Mouse (Mus musculus) frontal cortex, postnatal 36 days (tissue): Measurements from ENCODE around the gene Specc1.

Experiments used
- DNase-seq, 2 experiments: peaks; one replicate each; pipeline ENCODE4 v3.0.0; 2022; ENCODE audit warnings: low spot score in 2 of 2

The Specc1 gene

DNA sequence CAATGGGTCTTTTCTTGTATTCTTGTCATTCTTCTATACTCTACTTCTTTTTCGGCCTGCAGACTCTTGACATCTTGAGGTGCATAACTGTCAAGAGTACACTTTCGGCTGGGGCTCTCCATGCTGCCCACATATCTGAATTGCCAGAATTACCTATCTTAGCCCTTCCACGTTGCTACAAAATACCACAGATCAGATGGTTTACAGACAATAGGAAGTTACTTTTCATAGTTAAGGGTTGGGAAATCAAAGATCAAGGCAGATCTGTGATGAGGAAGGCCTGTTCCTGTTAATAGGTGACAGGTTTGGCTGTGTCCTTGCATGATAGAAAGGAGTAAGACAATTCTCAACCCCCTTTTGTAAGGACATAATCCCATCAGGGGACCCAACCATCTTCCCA lies 209.9 kb downstream of the Specc1 start:
- no peak for DNase-seq

DNA sequence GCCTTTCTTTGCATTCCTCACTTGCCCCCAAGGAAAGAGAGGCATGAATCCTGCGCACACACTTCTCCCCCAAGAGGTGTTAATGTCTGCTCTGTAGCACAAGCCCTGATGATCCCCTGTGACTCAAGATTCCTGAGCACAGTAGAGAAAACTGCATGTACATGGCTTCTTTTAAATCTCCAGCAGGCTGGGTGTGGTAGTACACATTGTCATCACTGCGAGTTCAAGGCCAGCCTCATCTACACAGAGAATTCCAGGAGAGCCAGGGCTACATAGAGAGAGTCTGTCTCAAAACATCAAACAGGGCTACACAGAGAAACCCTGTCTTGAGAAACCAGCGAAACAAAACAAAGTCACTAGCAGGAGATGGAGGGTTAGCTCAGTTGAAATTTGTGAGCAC lies 211.6 kb downstream of the Specc1 start:
- no peak for DNase-seq

DNA sequence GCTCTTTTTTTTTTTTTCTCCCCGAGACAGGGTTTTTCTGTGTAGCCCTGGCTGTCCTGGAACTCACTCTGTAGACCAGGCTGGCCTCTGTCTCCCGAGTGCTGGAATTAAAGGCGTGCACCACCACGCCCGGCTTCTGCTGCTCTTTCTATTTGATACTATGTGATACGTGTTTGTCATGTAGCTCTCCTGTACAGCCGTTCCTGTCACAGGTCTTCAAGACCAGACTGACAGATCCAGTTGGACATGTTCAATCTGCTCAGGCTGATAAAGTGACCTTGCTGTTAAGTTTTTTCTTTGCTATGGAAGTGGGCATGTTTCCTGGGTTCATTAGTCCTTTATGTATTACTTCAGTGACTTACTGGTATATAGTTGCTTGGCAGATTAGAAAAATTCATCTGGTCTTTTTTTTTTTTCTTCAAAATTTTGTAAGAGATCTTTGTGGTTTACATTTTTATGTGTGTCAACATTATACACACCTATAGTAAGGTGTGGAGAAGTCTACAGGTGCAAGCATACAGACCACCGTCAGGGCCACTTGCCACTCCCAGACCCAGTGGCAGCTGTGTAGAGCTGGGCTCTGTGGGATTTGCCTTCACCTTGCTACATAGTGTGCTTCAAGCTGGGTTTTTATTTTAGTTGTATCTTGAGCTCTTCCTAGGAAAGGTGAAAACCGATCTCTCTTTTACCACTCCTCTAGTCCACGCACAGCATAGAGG lies 221.0 kb downstream of the Specc1 start:
- no peak for DNase-seq

DNA sequence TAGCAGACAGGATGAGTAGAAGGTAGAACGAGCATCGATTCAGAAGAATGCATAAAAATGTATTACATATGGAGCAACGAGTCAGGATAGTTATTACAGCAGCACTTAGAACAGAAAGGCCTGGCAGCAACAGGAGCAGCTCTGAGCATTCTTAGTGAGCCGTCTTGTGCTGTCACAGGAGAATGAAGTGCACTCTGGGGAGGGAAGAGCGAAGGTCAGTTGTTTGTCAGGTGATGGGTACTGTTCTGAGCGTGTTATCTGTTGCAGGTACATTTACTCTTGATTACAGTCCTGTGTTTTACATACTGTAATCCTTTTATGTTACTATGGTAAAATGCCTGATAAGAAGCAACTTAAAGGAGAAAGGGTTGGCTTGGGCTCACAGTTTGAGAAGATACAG lies 224.2 kb downstream of the Specc1 start:
- DNase-seq = no peak

DNA sequence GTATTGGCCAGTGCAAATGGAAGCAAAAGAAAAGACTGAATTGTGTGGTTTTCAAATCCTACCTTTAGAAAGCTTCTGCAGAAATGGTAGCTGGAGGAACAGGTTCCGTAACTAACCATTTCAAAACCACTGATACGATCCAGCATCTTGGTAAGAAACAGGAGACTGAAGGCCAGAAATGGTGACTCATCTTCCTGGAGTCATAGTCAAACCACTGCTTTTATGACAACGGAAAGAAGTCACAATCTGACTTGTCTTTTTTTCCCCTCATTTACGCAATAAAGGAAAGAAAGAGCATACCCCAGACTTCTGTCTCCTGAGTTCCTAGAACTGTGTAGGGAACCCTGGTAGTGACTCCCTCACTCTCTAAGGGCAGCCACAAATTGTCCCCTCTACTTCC lies 228.3 kb downstream of the Specc1 start:
- DNase-seq = no peak

DNA sequence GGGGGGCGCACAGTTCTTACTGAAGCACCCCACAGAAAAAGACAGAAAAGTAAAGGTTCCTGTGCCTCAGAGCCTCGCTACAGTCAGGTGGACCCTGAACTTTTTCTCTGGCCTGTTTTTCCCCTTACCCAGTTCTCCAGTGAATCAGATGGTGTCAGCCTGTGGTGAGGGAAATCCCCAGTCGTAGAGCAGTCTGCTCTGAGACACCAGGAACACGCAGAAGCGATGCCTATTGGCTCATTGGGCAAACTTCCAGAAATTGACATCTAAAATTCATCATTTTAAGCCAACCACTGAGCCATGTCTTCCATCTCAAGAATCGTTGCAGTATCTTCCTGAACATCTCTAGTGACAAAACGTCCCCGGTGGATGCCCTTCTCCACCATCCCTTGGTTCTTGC lies 230.5 kb downstream of the Specc1 start:
- DNase-seq = no peak

DNA sequence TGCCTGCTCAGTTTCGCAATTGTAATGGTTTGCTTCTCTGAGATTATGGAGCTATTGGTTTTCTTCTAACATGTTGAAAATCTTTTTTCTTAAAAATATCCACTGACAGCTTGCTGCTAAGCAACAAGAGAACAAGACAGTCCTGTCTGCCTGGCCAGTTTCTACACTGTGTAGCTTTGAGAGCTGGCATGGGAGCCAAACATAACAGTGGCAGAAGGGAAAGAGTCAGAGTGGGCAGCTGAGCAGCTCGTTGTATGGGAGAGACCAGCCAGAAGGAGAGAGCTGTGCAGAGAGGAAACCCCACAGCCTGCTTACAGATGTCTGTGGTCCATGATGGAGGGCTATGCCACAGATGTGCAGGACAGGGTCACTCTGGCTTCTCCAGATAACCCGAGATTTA lies 235.5 kb downstream of the Specc1 start:
- DNase-seq = peak; percentile 20 to 42

DNA sequence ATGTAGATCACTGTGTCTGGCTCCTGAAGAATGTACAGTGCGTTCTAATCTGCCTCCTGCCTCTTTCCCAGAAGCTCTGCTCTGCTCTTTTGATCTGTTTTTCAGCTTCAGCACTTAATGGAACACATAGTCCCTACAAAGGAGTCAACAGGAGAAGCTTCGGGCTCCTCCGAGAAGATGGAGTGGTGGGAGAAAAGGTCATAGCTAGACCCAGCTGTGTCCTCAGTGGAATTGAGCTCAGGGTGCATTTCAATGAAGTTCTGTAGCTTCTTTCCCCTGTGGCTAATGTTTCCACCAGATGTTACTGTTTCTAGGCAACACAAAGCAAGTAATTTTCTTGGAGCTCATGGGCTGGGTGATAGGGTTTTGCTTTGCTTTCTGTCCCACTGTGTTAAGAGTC lies 236.6 kb downstream of the Specc1 start:
- DNase-seq = no peak

DNA sequence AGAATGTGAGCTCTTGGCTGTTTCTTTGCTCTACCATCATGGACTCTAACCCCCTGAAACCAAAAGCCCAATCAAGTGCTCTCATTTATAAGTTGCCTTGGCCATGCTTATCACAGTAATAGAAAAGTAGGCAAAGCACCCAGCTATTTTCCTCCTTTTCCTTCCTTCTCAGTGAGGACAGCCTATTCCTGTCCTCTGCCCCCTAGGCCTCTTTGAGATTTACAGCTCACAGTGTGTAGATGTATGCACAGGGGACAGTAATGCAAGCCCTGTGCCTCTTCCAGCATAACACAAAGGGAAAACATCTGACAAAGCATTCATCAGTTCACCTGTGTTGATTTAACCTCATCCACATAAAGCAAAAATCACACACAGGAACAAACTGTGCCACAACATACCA lies 237.7 kb downstream of the Specc1 start:
- no peak for DNase-seq

DNA sequence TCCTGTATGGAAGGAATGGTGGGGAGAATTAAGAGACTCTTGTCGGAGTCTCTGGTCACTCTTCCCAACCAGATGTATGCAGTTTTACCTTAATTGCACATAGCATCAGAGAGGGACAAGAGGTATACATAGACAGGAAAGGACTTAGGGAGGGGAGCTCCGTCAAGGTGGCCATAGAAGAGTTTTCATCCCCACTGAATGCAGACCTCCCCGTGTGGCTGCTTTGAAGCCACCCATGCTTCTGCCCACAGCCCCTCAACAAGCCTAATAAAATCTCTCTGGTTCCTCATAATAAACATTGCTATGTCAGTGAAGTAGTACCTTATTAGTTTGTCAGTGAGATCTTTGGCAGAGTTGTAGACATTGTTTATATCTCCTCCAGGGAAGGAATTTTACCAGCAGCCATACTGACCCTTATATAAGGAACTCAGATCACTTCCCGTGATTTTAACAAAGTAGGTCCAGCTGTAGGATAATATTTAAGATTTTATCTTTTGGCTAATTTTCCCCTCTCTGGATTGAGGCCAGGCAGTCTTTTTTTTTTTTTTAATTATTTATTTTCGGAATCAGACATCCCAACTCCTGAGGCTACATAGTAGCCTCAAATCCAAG lies 244.4 kb downstream of the Specc1 start:
- no peak for DNase-seq

DNA sequence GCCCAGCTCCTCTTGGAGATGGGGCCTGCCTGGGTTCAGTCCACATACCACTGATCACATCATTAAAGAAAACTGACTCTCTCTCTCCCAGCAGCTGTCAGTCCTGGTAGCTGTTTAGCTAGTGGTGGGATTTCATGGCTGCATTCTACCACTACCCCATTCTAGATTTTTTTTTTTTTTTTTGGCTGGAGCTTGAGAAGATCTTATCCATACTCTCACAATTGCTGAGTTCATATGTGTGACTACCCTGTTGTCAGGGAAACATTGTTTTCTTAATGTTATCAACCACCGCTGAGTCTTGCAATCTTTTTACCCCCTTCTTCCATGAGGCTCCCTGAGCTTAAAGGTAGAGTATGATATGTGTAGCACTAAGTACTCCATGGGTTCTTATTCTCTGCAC lies 246.1 kb downstream of the Specc1 start:
- no peak for DNase-seq

DNA sequence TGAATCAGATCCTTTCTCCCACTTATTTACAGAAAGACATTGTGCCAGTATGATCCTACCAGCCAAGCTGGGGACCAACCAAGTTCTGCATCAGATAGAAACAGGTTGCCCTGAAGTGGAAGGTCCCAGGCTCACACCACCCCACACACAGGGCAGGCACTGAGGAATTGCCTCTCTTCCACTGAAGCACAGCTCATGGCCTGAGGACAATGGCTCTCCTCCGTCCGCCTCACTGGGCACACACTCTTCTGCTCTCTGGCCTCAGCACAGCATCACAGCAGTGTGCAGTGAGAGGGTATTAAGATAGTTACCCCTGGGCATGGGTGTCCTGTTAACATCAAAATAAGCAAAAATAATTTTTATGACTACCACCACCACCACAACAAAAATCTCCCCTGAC lies 252.5 kb downstream of the Specc1 start:
- no peak for DNase-seq

DNA sequence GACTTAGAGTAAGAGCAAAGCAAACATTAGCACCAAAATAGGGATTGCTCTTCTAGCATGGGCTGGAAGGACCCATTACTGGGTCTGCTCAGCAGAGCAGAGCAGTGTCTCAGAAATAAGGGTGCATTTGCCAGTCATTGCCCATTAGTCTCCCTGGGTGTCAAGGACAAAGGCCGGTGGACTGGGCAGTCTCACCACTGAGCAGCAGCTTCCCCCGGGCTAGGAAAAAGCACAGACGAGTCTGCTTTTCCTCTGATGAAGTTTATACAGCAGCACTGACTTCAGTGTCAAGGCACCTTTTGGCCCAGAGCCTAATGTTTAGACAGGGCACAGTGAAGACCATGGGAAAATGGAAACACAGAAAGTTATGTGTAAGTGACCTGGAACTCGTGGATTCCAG lies 253.3 kb downstream of the Specc1 start:
- DNase-seq = no peak

DNA sequence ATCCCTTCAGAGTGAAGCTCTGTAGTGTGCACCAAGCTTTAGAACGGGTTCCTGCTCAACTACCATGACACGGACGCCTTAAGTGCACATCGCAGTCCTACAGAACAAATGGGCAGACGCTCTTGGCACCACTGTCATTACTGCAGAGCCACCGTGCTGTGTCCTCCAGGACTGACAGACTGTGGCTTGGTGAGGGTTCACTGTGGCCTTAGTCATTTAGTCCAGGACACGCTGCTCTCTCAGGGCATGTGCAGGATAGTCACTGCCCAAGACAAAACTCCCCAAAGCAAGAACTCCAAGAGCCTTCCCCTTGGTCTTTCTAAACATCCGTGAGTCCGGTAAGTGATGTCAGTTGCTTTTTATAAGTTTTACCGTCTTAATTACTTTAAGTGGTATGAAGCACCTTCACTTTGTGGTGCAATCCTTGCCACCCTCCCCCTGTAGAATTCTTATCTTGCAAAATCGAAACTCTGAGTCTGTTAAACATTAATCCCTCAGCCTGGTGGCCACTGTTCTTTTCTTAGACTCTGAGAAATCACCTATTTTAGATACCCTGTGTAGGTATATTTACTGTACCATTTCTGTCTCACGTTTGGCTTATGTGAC lies 256.9 kb downstream of the Specc1 start:
- no peak for DNase-seq

DNA sequence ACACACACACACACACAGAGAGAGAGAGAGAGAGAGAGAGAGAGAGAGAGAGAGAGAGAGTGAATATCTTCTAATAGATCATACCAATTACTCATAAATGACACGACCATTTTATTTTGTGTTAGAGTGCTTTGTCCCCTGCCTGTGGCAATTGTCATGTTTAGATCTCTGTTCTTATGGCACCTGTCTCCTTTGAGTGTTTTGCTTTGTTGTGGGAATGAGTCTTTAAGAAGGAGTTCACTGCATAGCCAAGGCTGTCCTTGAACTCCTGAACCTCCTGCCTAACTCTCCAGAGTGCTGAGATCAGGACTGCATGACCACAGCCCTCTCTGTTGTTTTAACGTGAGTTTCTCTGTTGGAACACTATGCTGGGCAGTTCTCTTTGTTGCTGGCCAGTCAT lies 258.5 kb downstream of the Specc1 start:
- DNase-seq = no peak

DNA sequence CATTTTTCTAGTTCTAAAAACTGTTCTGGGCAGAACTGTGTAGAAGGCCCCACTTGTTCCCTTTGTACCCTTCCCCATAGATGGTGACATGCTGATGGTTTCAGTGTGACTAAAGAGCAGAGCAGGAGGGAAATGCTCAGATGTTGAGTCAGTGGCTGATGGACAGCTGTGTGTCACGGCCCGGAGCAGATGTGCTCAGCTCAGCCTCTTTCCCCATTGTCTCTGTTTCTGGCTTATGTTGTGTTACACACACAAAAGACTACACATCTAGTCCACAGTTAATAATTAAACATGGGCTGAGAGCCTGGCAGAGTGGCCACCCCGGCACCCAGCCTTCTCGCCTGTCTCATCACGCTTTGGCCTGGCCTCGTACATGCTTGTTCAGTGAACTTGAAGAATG lies 261.2 kb downstream of the Specc1 start:
- DNase-seq = no peak

DNA sequence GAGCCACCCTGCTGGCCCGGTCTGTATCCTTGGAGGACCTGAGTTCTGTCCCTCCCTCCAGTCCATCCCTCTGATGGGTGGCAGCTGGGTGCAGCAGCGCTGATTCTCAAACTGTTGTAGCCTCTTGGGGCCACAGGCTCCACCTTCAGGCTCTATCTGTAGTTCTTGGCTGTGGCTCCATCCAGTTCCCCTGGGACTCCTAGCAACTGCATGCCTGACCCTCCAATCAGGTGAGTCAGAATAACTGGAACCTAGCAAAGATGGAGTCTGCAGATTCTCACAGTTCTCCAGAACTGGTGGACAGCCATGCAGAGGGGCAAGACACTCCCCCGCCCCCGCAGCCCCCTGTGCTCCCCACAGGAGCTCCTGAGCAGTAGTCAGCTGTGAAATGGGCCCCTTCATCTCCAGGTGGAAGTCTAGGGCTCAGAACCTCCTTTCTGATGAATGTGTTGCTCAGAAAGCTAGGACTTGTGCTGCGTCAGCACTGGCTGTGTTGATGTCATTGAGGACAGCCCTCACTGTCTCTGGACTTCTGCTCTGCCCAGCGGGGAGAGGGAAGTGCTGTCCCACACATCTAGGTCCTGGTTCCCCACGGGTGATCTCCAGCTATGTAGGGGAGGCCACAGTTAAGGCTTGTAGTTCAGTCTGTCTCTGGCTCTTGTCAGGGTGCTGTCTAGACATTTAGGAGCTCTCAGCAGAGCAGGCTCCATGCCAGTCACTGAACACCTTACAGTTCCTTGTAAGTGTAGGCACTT lies 264.4 kb downstream of the Specc1 start:
- no peak for DNase-seq

DNA sequence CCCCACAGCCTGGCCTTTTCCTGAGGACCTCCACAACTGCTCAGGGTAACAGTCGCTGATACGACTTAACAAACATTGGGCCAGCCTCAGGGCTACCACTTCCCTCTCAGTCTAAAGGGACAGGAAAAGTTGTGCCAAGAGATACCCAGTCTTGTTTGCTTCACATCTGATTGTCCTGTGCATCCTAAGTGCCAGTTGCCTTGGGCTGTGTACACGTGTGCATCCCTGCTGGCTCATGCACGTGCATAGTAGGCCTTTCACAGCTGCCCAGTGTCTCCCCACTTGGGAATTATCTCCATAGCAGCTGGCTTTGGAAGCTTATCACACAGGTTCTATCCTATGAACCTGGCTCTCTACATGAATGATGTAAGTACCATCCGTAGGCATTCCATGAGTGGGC lies 266.9 kb downstream of the Specc1 start:
- no peak for DNase-seq

DNA sequence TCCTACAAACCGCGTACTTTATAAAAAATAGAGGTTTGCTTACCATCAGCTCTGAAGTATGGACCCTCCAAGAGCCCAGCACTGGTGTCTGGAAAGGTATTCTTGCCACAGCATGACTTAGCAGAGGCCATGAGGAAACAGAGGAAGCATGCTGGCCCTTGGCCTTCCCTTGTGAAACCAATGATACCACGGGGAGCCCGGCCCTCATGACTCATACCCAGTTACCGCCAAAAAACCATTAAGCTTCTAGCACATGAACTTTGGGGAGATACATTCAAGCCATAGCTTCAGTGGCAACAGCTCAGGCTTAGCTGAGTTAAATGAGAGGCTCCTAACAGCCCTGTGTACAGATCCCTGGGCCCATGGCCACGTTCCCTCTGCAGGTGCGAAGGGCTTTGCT lies 267.4 kb downstream of the Specc1 start:
- DNase-seq = no peak

DNA sequence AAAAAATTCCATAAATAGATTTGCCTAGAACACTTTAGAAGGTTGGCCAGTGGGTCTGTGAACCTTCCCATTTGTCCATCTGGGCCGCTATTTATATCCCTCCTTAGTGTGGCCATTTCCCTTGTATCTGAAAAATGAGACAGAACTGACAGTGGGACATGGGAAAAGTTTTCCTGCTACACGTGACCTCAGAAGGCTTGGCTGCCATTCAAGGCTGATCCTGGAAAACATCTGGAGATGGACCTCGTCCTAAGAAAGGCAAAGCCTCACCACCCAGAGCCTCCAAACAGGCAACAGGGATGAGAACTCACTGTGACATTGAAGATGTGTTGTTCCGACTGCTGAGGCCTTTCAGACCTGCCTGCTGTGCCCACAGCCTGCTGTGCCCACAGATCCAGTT lies 268.2 kb downstream of the Specc1 start:
- DNase-seq = no peak

DNA sequence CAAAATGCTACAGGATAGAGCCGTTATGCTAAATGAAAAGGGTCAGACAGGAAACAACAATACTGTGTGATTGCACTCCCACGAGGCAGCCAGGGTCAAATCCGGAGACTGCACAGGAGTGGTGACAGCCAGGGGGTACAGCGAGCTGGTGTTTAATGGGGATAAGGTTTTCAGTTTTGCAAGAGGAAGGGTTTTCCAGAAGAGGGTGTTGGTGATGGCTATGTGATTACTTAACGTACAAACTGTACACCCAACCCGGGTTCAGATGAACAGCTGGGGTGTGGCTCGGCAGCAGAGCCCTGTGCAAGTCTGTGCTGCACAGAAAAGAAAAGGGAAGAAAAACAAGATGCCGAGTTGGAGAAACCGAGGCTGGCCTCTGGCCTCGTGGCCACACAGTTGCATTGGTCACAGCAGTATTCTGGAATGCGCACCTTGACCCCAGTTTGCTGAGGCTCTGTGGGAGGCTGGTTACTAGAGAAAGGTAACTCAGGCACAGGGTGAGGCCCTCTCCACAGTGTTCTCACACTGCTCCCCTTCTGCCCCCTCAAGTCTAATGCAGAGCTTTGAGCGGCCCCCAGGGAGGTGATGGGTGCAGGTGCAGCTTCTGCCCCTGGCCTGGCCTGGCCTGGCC lies 284.2 kb downstream of the Specc1 start:
- no peak for DNase-seq

DNA sequence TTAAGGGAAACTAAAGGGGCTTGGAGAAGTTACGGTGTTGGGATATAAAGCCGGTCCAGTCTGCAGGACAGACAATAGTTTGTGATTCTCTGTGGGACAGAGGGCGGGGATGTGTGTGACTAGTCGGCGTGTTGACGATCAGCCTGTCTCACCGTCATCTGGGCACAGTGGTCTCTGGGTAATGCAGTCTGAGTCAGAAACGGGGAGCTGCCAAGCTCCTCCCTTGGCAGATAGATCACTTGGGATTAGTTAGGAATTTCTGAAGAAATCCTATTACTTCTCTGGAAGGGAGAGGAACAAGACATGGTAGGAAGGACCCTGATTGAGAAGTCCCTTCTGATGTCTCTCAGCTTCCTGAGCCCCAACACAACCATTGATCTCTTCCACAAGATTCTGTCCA lies 287.3 kb downstream of the Specc1 start:
- no peak for DNase-seq
